Mouse (Mus musculus): Measurements from ENCODE around the gene Duox2.
"Not testable (repeated sequence)": the region's sequence is repeated elsewhere in the genome, so short reads cannot be mapped to it uniquely, and the experiment has no call there.

Gene Duox2

DNA sequence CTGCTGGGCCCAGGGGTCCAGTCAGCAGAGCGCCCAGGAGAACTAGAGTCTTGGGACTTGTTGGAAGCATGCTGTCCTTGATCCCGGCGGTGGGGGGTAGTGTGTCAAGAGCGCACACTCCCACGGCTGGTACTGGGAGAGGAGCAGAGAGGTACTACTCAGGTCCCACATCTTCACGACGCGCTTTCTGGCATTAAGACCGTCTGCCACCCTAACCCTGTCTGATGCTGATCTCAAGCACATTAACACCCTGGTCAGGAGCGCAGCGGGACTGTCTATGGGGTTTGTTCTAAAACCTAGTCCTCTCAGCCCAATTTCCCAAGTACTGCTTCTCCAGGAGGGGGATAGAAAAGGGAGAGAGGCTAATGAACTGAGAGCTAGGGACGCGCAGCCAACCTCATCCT, at the start of gene Duox2:
TSS of gene Duox2 (minus strand) at position 354 of the 404 bp plus-strand sequence.
- DNase-seq (ENCODE audit: low spot score): no peak

DNA sequence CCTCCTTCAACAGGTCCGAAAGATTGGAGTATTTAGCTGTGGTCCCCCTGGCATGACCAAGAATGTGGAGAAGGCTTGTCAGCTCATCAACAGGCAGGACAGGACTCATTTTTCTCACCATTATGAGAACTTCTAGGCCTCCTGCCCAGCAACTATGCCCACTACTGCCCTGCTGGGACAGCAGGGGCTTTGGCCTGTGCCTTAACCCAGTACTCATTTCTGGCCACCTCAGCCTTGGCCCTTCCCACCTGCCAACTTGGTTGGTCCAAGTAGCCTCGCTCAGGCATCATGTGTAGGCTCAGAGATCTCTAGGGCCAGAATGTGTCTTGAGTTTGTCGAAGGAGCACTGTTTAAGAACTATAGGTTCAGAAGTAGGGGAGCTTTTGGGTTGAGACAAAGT, 49.0 kb upstream of the Duox2 start:
- no peak for DNase-seq (ENCODE audit: low spot score)

DNA sequence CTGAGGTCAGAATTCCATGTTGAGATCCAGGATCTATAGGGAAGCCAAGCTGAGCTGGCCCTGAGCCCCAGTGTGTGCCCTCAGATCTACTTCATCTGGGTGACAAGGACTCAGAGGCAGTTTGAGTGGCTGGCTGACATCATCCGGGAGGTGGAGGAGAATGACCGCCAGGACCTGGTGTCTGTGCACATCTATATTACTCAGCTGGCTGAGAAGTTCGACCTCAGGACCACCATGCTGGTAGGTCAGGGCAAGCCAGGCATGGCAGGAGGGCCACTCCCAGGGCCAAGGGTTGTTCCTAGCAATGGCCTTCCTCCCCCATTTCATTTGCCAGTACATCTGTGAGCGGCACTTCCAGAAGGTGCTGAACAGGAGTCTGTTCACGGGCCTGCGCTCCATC, 47.9 kb upstream of the Duox2 start:
- not testable (repeated sequence) for DNase-seq (ENCODE audit: low spot score)

DNA sequence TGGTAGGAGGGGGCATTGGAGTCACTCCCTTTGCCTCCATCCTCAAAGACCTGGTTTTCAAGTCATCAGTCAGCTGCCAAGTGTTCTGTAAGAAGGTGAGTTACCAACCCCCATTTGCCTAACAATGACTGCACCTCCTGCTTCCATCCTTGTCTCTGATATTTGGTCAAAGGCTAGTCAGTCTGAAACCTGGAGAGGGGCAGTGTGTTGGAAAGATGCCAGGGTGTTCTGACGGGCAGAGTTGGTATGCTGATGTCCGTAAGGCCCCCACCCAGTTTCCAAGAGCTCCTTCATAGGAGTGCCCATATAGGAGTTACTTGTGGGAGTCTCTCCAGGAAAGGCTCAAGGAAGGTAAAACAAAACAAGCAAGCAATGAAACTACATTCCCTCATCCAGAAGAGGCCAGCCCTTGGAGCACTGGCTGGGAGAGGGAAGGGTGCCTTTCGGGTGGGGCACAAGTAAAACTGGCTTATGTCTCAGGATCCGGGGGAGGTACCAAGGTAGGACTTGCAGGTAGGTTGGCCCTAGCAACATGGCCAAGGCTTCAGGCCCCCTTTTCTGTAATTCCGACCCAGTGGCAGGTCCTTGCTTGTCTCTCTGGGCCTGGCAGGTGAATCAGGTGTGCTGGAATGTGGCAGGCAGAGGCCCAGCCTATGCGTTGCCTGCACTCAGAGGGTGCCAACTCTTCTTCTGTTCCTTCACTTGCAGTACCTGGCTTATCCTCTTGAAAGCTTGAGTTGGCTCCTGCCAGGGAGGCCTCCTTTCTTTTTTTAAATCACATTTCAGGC, 47.1 kb upstream of the Duox2 start:
- no peak for DNase-seq (ENCODE audit: low spot score)

DNA sequence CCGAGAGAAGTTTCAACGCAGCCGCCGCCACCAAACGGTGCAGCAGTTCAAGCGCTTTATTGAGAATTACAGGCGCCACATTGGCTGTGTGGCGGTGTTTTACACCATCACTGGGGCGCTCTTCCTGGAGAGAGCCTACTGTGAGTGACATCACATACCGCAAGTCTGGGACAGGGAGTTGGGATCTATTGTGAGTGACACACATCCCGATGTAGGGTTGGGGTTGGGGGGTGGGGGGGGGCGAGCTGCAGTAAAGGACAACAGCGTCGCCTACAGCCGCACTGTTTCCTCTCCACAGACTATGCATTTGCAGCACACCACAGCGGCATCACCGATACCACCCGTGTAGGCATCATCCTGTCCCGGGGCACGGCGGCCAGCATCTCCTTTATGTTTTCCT, 39.0 kb upstream of the Duox2 start:
- no peak for DNase-seq (ENCODE audit: low spot score)

GRCm38 (mm10) chr2:122334170-122334569, 35.9 kb upstream of the Duox2 start:
- peak; percentile 71 for DNase-seq (ENCODE audit: low spot score)

- DNase-seq (ENCODE audit: low spot score): no peak
These were observed 34.0 kb upstream of the Duox2 start for GRCm38 (mm10) chr2:122332222-122332621.

DNA sequence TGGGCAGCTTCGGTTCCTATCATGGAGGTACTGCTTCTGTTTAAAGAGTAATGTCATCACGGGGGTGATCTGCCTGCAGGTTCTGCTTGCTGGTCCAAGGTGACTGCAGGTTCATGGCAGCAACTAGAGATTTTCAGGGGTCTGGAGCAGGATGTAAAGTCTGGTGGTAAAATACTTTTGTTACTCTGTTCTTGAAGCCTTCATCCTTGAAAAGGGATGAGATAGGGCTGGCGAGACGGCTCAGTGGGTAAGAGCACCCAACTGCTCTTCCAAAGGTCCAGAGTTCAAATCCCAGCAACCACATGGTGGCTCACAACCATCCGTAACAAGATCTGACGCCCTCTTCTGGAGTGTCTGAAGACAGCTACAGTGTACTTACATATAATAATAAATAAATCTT, 32.1 kb upstream of the Duox2 start:
- DNase-seq (ENCODE audit: low spot score): not testable (repeated sequence)

DNA sequence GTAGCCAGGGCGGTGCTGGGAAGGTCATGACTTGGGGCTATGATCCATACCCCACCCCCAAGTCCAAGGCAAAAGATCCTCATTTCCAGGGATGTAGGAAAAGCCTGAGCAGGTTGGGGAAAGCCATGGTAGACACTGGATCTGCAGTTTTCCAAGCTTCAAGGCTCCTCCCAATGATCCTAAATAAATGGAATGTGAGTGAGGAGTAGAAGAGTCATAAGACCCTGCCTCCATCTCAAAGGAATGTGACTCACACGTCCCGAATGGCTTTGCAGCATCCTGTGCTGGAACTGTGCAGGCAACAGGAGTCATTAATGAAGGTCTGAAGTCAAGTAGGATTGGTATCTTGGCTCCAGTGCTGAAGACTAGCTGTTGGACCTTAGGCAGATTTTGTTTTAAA, 29.7 kb upstream of the Duox2 start:
- DNase-seq (ENCODE audit: low spot score): no peak

GRCm38 (mm10) chr2:122325361-122325760, 27.1 kb upstream of the Duox2 start:
- DNase-seq (ENCODE audit: low spot score): no peak

DNA sequence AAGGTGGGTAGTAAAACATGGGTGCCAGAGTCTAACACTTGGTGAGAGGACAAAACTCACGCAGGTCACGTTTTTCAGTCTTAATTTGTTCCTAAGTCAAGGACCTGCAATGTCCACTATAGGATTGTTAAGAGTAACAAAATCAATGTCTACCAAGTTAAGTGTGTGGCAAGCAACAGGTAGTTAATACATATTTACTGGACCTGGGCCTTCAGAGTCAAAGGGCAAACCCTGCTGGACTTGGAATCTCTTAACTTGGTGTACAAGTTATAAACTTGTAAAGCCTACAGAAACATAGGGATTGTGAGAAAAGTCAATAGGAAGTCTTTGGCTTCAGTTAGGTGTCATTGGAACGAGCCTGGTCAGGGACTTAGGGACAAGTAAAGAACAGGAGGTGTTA, 26.3 kb upstream of the Duox2 start:
- no peak for DNase-seq (ENCODE audit: low spot score)

GRCm38 (mm10) chr2:122323960-122324359, 25.7 kb upstream of the Duox2 start:
- no peak for DNase-seq (ENCODE audit: low spot score)

DNA sequence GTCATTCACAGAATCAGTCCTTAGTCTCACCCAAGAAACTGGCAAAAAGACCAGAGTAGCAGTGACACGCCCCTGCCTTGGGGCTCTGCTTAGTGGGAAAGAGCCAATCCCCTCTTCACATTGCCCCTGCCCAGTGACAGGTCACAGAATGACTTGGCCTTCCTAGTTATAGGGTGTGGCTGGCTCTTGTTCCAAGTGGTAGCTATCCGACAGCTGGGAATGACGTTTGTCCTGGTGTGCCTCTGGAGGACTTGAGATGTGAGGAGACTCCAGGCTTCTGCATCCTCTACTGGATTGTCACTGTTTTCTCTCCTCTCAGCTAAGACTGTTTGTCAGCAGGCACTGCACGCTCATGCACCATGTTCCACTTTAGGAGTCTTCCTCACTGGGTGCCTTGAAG, 19.1 kb upstream of the Duox2 start:
- no peak for DNase-seq (ENCODE audit: low spot score)

GRCm38 (mm10) chr2:122315372-122315771, 17.1 kb upstream of the Duox2 start, which contains the start of gene Duox1:
Gene Duox1 (plus strand): TSS chr2:122315672.
- no peak for DNase-seq (ENCODE audit: low spot score)

DNA sequence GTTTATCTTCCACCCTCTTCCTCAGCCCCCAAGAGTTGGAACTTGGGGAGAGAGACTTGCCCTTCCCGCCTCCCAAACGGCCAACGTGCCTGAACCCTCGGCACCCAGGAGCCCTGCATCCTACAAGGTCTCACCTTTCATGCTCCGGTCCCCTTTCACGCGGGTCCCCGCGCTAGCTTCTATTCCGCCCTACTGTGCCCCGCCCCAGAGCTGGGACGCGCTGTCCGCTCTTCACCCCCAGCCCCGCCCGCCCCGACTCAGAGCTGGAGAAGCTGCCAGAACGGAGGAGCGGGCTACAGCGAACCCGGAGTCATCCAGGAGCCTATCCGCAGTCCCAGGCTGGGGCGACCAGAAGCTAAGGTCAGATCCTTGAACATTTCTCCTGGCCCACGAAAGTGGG, 15.3 kb upstream of the Duox2 start, which contains the start of gene Duoxa1:
TSS of gene Duoxa1 (minus strand) at position 195 of the 400 bp plus-strand sequence.
- no peak for DNase-seq (ENCODE audit: low spot score)

DNA sequence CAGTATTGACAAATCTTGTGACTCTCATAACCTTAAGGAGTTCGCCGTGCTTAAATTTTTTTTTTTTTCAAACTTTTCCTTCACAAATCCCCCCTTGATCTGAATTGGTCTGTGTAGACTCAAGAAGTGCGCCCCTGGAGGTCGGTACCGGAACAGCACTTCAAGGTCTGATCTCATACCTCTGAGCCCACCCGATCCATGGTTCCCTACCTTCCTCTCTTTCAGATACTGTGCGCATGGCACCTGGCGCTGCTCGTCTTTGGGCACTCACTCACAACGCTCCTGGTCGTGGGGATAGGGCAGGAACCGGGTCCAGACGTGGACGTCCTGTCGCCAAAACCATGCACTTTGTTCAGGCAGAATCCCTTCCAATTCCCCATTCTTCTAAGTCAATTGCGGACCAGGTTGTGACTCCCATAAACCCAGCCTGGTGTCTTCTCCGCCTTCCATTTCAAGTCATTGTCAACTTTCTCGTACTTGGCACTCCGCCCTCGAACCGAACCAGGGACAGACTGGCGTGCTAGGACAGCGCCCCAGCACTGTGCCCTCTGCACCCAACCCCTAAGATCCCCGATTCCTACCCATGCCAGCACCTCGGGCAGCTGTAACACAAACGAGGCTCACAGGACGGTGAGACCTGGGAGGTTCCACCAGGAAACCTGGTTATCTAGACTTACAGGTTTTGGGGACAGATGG, 14.6 kb upstream of the Duox2 start:
- DNase-seq (ENCODE audit: low spot score): peak; percentile 84

DNA sequence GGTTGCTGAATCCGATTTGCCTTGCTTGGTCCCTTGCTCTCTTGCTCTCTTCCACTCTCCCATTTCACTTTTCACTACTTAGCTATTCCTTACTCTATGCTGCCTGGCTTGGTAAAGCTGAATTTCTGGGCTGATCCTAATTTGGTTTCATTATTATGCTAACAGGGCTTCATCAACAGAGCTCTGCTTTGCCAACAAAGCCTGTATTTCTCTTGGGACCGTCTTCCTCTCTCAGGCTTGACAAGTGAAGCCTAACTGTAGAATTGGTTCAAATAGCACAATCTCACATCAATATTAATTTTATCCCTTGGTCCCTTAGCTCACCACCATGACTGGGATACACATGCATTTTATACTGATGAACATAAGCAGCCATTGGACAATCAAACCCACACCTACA, 13.3 kb upstream of the Duox2 start:
- DNase-seq (ENCODE audit: low spot score): no peak

GRCm38 (mm10) chr2:122309647-122310046, 11.4 kb upstream of the Duox2 start:
- DNase-seq (ENCODE audit: low spot score): no peak

- no peak for DNase-seq (ENCODE audit: low spot score)
These were observed 7.9 kb upstream of the Duox2 start for GRCm38 (mm10) chr2:122306184-122306583.

- DNase-seq (ENCODE audit: low spot score): no peak
These were observed 7.0 kb upstream of the Duox2 start for GRCm38 (mm10) chr2:122305097-122305892.

DNA sequence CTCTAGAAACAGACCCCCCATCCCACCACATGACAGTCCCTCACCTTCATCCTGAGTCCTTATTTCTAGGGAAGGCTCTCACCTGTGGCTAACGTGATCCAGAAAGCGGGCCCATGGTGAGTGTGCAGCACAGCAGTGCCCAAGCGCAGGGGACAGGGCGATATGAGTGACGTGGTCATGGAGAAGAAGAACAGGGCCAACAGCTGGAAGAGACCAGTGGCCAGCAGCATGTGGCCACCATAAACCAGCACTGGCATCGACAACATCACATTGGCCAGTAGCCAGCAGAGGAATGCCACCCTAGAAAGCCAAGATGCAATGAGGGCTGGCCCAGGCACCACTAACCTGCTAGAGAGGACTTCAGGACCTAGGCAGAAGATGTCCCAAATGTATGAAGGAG, 6.3 kb upstream of the Duox2 start:
- DNase-seq (ENCODE audit: low spot score): no peak

GRCm38 (mm10) chr2:122302574-122303241, 4.5 kb upstream of the Duox2 start:
- peak; percentile 79 for DNase-seq (ENCODE audit: low spot score)

Data from testis, postnatal 10 days (tissue).